Mouse (Mus musculus): ENCODE measurements around the gene Arrdc1. TPM values are rescaled to one million over a fixed set of nuclear protein-coding genes. Genes with fewer than 3 reads are reported as not detected.

Gene Arrdc1
- polyA plus RNA-seq, 1 experiment from 2014 or later: 10.7 TPM

GRCm38 (mm10) chr2:24880686-24881085 is 54.4 kb downstream of the Arrdc1 start:
- peaks cover 5% of the 10 kb centered on the region for H3K36me3 ChIP-seq (replicated peaks; ENCODE audit: control insufficient read depth, insufficient read depth, low read depth, low read length)
- no peaks in the 10 kb centered on the region for H3K27me3 ChIP-seq (ENCODE audit: control insufficient read depth, insufficient read depth, low read length)
- no peak overlapping the region for H3K9ac ChIP-seq (replicated peaks; ENCODE audit: low read length)
- ATAC-seq (replicated peaks; ENCODE audit: insufficient number of reproducible peaks, low FRiP score, low TSS enrichment, low read depth) (no peak), DNase-seq (ENCODE audit: low spot score) (no peak)
- H3K4me2 ChIP-seq (ENCODE audit: low read depth, low read length): no peak overlapping the region
- no peaks in the 10 kb centered on the region for H3K9me3 ChIP-seq (replicated peaks; ENCODE audit: control insufficient read depth, low read length)
- no peak overlapping the region for H3K27ac ChIP-seq (replicated peaks; ENCODE audit: low read depth, low read length)
- H3K4me1 ChIP-seq (ENCODE audit: control insufficient read depth, insufficient read depth, low read length): no peaks in the 10 kb centered on the region
- H3K4me3 ChIP-seq (ENCODE audit: low read depth, low read length): no peak overlapping the region
- WGBS: 88% methylated on average over 2 of the region's 2 CpGs

Small RNA genes lying within 50 kb of the gene (microRNA-seq; reads per million reads assigned to microRNA genes)
- gene Gm22875 (ENCODE audit: borderline number of aligned reads): not detected

Other genes with a start within 250 kb of the Arrdc1 start
- gene Cacna1b, start 172.1 kb downstream of the Arrdc1 start, polyA plus RNA-seq (2014; fragmentation: Nextera tagmentation; extraction: Ambion mirVana): 1.8 and 2.1 TPM in 2 replicates
- 95.5 and 97.4 TPM in 2 replicates for gene Ehmt1, start 15.6 kb downstream of the Arrdc1 start, polyA plus RNA-seq (2014; fragmentation: Nextera tagmentation; extraction: Ambion mirVana)
- gene Zmynd19, start 14.5 kb upstream of the Arrdc1 start, polyA plus RNA-seq (2014; fragmentation: Nextera tagmentation; extraction: Ambion mirVana): 27.6 and 29.8 TPM in 2 replicates
- gene Dph7, start 27.1 kb upstream of the Arrdc1 start, polyA plus RNA-seq (2014; fragmentation: Nextera tagmentation; extraction: Ambion mirVana): 33.4 and 33.8 TPM in 2 replicates
- gene Mrpl41, start 39.8 kb upstream of the Arrdc1 start, polyA plus RNA-seq (2014; fragmentation: Nextera tagmentation; extraction: Ambion mirVana): 153 and 163 TPM in 2 replicates
- 4.7 and 6.2 TPM in 2 replicates for gene Pnpla7, start 40.8 kb upstream of the Arrdc1 start, polyA plus RNA-seq (2014; fragmentation: Nextera tagmentation; extraction: Ambion mirVana)
- 29.5 and 36.2 TPM in 2 replicates for gene Nsmf, start 119.1 kb upstream of the Arrdc1 start, polyA plus RNA-seq (2014; fragmentation: Nextera tagmentation; extraction: Ambion mirVana)
- not detected in 2 replicates for gene Entpd8, start 145.1 kb upstream of the Arrdc1 start, polyA plus RNA-seq (2014; fragmentation: Nextera tagmentation; extraction: Ambion mirVana)
- gene Noxa1, start 159.9 kb upstream of the Arrdc1 start, polyA plus RNA-seq (2014; fragmentation: Nextera tagmentation; extraction: Ambion mirVana): 0.13 TPM in 1 of 2 replicates, not detected in the other
- 16.8 and 17.0 TPM in 2 replicates for gene Nrarp, start 245.5 kb upstream of the Arrdc1 start, polyA plus RNA-seq (2014; fragmentation: Nextera tagmentation; extraction: Ambion mirVana)